Mouse (Mus musculus): ENCODE results near the gene Ndc80. TPM values are rescaled to one million over a fixed set of nuclear protein-coding genes. Genes with fewer than 3 reads are reported as not detected.
"Not testable (repeated sequence)": the region's sequence is repeated elsewhere in the genome, so short reads cannot be mapped to it uniquely, and the experiment has no call there.

Ndc80 gene
- total RNA-seq, 2 experiments from 2014 or later = 9.4 to 11.9 TPM

GRCm38 (mm10) chr17:71479381-71479901 lies 47.2 kb downstream of the Ndc80 start:
- no peak for DNase-seq

- no peak for DNase-seq
Measured at GRCm38 (mm10) chr17:71477481-71477880, 49.2 kb downstream of the Ndc80 start.

GRCm38 (mm10) chr17:71476346-71477020 lies 50.2 kb downstream of the Ndc80 start:
- DNase-seq = peak; percentile 30

DNA sequence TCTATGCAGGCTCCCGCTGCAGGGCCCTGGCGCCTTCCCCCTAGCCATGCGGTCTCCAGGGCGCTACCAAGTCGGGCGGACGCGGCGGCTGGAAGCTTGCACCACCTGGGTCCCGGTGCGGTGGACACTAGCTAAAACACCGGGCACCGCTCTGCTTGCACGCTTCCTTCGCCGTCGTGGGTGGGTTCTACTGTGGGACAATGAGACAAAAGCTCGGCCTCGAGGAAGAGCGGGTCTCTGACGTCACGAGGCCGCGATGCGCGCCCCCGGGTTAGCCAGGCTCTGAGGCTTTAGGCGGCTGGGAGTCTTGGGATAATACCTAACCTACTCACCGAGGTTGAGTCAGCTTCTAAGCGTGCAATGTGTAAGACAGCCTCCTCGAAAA lies 51.0 kb downstream of the Ndc80 start:
- DNase-seq = peak; percentile 74

DNA sequence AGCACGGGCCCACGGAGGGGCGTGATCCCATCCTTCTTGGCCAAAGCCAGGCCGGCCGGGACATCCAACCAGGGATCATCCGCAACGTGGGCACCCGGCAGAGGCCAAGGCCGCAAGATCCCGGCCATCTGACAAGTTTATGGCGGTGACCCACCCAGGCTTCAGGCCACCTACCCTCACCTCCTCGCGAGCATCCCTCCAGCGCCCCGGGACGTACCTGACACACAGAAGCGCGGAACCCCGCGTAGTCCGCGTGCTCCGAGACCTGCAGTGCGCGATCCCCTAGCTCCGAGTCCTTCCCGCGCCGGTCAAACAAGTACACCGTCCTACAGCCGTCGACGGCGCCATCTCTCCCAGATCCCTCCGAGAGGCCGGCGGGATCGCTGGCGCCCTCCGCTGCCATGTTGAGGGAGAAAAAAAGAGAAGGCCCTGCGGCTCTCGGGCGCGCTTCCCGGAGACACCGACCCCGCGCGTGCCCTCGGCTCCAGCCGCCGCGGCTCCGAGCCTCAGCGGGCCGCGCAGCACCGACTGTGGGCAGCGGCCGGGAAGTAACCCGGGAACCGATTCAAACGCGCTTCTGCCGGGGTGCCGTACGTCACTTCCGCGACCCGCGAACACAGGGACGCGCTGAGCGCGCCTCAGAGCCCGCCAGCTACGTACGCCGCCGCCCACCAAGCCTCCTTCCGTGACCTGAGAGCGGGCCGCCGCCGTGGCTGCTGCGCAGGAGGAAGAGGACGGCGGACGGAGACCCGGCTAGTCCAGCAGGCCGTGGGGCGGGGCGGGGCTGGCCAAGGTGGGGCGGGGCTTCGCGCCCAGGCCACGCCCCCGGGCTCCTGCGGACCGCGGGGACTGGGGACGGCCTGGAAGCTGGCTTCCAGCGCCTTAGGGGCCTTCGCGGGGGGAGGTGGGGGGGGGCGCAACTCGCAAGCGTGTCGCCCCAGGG lies 51.6 kb downstream of the Ndc80 start, which contains the start of gene Smchd1:
Smchd1 (minus strand) TSS at position 582 of the 943 bp plus-strand sequence.
- DNase-seq = peak; percentile 96

DNA sequence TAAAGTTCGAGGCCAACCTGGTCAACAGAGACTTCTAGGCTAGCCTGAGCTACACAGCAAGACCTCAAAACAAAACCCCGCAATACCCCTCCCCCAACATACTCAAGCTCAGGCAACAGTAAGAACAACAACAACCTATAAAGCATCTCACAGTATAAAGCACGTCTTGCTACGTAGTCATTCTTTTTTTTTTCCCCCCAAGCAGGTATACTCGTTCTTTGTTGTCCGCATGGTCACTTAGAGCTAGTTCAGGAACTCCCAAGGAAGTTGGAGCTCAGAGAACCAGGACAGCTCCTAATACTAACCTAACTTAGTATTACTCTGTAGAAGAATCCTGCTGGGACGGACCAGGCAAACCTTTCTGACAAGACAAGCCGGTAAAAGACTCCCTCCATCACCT lies 52.5 kb downstream of the Ndc80 start:
- DNase-seq = no peak

DNA sequence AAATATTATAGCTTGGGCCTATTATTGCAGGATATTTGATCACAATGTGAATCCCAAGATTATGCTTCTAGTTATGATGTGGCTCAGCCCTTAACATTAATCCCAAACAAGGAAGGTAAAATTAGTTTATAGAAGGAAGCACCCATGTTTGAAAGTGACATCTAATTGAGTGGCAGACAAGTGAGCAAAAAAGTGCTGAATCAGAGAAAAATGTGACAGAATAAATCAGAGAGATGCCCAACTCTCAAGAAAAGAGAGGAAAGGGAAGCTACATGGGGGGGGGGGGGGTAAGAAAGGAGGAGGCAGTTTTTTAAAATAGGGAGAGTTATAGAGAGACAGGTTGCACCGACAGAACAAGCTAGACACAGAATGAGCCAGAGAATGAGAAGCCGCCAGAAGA lies 55.4 kb downstream of the Ndc80 start:
- no peak for DNase-seq

GRCm38 (mm10) chr17:71460312-71460711 lies 66.3 kb downstream of the Ndc80 start:
- no peak for DNase-seq

GRCm38 (mm10) chr17:71459818-71460217 lies 66.8 kb downstream of the Ndc80 start, which contains the start of gene Gm4707:
TSS of gene Gm4707 (minus strand) at chr17:71459918.
- DNase-seq = no peak

DNA sequence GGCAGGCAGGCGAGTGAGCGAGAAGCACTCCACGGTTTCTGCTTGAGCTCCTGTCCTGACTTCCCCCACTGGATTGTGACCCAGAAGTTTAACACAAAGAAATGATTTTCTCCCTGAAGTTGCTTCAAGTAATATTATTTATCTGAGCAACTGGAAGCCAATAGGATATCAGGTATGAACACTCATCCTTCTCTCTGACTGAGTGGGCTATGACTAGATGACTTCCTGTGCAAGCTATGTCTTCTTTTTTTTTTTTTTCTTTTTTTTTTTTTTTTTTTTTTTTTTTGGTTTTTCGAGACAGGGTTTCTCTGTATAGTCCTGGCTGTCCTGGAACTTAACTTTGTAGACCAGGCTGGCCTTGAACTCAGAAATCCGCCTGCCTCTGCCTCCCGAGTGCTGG lies 69.3 kb downstream of the Ndc80 start:
- not testable (repeated sequence) for DNase-seq

Other genes starting within 250 kb of the Ndc80 start
- gene Emilin2, start 214.9 kb downstream of the Ndc80 start, total RNA-seq (2021) = 10 to 100 TPM; 14.0 to 15.4 TPM
- gene Gm4707, start 66.9 kb downstream of the Ndc80 start, total RNA-seq (2021) = 1 to 10 TPM; 1.7 to 3.3 TPM
- 10 to 100 TPM; 32.9 to 43.5 TPM for gene Smchd1, start 51.5 kb downstream of the Ndc80 start, total RNA-seq (2021)
- under 1 TPM; 0.45 to 0.55 TPM for gene Spdya, start 25.2 kb upstream of the Ndc80 start, total RNA-seq (2021)
- gene Wdr43, start 89.0 kb upstream of the Ndc80 start, total RNA-seq (2021) = 10 to 100 TPM; 46.3 to 53.4 TPM
- gene Togaram2, start 146.4 kb upstream of the Ndc80 start, total RNA-seq (2021) = under 1 TPM; 0.27 to 0.33 TPM
- not detected for gene Pcare, start 226.0 kb upstream of the Ndc80 start, total RNA-seq (2021)
- 10 to 100 TPM; 13.9 to 24.7 TPM for gene Clip4, start 241.6 kb upstream of the Ndc80 start, total RNA-seq (2021)